Mouse (Mus musculus): ENCODE results near the gene Pcx.

The Pcx gene

DNA sequence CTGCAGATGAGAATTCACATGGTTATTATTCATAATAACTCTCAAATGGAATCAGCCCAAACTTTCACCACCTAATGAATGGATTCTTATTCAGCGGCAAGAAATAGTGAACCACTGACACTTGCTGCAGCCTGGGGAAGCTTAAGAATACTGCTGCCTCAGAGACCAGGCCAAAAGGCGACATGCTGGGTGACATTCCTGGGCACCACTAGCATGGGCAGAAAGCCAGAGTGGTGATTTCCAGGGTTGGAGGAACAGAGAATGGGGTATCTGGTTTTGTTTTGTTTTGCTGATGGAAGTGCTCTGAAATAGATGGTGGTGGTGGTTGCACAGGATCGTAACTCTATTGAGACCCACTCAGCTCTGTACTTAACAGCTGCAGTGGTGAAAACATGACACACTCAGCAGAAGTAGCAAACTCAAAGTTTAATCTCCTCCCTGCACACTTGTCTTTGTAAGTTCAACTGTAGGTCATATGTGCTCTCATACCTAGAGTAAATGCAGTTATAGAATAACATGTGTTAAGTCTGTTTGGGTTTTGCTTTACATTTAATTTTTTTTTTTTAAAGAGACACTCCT is 38.1 kb downstream of the Pcx start:
- no peak for DNase-seq (ENCODE audit: low read depth)

DNA sequence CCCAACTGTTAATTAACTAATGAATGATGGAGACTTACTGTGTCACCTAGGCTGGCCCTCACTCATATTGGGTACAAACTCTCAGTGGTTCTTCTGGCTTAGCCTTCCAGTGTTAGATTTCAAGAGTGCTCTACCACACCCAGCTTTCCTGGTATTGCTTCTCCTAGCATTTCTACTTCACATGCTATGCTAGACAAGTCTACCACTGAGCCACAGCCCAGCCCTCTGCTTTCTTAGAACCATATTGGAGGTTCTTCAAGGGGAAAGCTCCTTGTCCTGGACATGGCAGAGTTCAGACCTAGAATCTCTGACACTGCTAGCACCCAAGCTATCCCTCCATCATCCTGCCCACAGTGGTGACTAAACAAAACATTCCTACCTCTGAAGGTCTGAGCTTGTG is 44.0 kb downstream of the Pcx start:
- DNase-seq (ENCODE audit: low read depth) = no peak

DNA sequence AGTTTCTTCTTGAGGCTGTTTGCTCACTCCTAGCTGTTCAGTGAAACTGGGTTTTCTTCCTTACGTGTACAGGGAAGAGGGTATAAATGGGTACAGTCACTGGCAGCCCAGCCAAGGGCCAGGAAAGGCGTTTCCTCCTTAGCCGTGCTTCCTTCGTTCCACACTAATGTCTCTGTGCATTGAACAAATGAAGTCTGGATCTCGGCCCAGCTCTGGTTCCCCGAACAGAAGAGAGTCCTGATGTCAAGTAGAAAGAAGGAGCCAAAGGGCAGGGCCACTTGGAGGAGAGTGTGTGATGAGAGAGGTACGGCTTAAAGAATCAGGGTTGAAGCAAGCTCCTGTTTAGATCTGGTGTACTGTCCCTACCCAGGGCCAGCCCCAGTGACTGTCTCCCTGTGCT is 44.8 kb downstream of the Pcx start:
- no peak for DNase-seq (ENCODE audit: low read depth)

DNA sequence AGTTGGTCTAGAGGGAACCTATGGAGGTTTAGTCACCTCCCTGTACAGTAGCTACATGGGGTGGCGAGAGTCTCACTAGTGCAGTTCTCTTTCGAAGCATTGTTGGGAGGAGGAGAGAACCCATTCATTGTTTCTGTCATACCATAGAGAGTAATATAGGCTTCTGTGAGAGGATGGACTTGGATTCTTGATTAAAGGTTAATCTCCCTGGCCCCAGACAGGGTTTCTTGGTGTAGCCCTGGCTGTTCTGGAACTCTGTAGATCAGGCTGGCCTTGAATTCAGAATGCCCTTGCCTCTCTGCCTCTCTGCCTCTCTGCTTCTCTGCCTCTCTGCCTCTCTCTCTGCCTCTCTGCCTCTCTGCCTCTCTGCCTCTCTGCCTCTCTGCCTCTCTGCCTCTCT is 46.5 kb downstream of the Pcx start:
- no peak for DNase-seq (ENCODE audit: low read depth)

DNA sequence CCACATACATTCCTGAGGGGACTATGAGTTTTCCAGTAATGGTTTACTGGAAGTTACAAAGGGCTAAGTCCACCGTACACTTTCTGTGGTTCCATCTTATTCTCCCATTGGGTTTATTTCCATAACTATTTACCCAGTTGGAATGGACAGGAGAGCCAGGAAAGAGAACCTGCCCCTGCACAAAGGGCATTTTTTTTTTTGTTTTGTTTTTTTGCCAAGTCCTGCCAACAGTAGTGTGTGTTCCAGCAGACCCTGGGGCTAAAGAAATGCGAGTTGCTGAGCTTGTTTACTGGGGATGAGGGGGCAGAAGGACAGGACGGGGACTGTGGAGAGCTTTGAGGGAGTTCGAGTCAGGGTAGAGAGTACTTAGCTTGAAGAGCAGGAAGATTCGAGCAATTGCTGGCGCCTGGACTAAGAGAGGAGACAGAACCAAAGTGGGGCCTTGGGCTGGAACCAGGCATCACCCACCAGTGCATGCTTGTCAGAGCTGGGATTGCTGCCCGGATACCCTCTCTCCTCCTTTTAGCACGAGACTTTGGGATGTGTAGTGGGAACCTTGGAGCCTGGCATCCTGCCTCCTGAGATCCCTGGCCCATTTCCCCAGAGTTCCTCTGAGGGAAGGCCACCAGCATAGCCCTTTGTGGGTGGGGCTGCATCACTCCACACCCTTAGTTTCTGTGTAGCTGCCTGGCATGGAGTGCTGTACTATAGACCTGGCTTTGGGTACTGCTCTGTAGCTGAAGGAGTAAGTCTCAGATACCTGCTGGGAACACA is 47.7 kb downstream of the Pcx start:
- DNase-seq (ENCODE audit: low read depth) = no peak

DNA sequence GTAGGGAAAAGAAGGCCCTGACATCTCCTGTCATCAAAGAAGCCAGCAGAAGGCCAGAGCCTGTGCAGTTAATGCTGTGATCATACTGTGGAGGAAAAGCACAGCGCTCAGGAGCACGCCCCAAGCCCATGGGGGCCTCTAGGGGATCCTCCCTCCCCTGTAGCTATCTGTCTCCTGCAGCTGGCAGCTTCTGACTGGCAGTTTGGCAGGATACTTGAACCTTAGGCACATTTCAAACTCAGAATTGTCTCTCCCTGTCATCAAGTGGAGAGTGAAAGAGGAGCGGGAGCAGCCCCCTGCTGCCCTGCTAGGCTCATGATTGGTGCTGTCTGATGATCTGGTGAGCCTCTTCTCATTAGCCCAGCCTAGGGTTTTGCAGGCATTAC is 48.3 kb downstream of the Pcx start:
- DNase-seq (ENCODE audit: low read depth) = no peak

DNA sequence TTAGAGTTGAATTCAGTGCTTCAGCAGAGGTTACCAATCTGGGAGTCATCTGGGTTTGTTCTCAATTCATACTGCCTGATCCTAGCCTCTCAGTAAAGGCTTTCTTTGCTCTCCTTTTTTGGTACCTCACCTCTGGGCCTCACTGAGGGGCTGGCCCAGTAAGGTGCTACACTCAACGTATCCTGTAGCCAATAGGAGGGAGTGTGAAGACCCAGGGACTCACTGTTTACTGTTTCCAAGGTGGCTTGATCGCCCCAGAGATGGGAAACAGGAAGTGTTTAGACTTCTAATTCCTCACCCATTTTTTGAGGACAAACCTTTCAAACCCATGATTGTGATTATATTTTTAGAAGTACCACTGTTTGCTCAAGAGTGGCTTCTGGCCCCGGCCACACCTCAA is 48.7 kb downstream of the Pcx start:
- DNase-seq (ENCODE audit: low read depth) = no peak

DNA sequence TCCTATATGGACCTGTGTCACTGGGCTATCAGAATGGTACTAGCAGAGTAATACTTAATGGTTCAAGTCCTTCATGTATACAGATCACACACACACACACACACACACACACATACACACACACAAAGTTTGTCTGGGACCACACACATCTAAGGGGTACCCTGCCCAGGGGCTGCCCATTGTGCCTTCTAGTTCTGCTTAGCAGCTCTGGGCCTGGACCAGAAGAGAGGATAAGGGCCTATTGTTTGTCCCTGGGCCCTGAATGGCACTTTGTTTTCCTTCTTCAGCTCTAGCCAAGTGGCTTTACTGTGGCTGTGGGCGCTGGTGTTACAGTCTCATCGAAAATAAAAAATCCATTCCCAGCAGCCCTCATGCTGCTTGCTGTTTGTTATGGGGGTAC is 49.3 kb downstream of the Pcx start:
- no peak for DNase-seq (ENCODE audit: low read depth)

DNA sequence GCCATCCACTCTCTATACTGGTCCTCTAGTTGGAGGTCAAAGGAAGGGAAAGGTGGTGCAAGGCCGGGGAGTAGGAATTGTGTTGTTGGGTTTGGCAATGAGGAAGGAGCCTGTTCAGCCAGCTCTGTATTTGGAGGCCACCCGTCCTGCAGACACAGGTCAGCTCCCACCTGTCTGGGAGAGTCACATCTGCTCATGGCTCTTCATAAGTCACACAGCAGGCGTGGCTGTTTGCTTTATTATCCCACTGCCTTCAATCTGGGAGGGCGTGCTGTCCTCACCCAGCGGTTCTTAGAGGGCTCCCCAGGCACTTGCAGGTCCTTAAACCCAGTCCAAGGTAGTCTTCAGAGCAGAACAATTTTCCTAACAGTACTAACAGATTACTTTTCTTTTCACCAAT is 49.9 kb downstream of the Pcx start:
- no peak for DNase-seq (ENCODE audit: low read depth)

DNA sequence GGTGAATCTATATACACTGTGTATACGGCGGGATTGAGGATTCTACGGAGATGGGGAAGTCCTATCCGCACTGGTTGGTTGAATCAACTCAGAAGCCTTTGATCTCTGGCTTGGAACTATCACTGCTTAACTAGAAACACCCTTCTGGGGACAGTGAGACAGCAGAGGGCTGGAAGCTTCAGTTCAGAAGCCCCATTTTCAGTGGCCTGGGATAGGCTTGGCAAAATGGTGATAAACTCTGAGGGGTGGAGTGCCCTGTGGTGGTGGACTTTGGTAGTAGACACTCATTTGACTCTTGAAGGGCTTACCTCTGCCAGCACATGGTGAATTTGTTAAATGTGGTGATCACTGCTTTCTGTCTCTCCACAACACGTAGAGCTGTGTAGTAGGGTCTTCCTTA is 55.4 kb downstream of the Pcx start:
- no peak for DNase-seq (ENCODE audit: low read depth)

DNA sequence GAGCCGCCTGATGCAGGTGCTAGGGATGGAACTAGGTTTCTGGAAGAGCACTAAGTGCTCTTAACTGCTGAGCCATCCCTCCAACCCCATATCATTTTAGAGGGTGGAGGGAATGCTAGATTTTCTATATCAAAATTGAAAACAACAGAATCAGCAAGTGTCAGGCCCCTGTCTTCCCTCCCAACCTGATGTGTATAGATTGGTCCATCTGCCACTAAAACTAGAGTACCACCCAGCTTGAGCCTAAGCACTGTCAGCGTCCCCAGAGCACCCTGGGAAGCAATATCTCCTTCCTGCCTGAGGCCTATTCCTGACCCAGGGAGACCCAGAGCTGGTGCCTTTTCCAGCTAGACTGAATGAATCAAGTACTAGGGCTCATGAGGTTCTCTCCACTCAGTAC is 56.6 kb downstream of the Pcx start:
- DNase-seq (ENCODE audit: low read depth) = no peak

DNA sequence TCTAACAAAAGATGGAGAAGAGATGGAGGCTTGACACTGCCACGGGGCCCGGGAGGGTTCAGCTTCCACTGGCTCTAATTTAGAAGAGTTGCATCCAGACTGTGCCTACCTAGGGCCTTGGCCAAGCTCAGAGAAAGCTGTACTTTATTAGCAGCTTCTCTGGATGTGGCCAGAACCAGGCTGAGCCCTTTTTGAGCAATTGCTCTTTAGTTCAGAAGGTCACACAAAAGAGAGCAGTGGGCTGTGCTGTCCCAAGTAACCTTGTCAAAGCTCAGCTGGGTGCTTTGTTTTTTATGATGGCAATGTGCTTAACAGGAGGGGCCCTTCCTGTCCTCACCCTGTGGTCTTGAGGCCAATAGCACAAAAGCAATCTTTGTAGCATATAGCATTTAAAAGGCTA is 57.4 kb downstream of the Pcx start:
- no peak for DNase-seq (ENCODE audit: low read depth)

DNA sequence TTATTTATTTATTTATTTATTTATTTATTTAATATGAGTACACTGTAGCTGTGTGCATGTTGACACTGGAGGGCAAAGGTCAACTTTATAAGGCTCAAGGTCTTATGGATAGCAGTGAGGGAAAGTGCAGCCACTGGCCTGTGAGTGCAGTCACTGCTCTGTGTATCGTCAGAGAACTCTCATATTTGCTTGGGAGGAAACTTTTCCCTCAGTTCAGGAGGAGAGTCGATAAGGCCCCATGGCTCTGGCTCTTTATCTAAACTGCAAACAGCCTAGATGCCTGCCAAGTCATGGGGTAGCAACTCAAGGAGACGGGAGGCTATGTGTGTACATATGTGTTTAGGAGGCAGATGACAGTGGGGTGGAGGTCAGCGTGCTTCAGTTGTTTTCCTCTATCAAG is 58.6 kb downstream of the Pcx start:
- DNase-seq (ENCODE audit: low read depth) = no peak

DNA sequence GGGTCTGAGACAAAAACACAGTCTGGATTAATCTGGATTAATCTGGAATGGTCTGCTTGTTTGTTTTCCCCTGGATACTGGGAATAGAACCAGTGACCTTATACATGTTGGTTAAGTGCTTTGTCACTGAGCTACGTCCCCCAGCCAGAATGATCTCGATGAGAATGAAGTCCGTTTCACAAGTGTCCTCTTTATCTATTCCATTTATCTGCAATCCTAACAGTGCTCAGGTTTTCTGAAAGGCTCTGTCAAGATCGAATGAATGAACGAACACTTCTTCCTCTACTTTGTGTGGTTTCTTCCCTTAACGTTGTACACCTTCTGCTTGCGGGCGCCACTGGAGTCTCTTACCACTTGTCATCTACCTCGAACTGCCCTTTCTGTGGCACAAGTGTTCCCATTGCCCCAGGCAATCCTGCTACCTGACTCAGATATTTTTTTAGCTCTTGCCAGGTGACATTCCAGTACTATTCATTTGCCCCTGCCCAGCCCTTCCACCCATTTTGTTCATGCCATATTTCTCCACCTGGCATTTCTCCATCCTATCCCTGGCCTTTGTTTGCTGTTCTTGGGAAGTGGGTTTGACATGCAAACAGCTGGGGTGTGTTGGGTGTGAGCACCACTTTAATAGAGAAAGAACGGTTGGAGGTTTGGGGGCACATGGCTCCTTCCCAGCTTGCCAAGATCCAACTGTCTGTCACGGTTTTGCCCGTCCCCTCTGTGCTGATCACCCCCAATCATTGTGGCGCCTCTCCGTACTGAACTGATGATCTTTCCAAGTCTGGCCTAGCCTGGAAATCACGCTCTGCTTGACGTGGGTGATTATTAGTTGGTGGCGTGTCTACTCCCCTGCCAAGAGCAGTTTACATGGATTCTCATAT is 59.3 kb downstream of the Pcx start:
- DNase-seq (ENCODE audit: low read depth) = no peak

DNA sequence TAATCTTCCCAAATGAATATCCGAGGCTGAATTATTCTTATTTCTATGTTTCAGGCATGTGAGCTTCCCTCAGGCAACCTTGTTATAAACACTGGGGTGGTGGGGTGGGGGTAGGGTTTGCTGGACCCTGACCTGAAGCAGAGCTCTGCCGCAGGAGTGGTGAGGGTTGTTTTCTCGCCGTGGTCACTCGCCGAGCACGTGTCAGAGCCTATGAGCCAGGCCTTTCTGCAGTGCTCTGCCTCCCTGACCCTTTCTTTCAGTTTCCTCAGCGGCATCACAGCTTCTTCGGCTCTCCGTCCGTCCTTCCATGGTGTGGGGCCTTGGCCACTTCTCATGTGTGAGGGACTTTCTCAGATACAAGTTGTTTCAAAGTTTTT is 60.0 kb downstream of the Pcx start:
- DNase-seq (ENCODE audit: low read depth) = no peak

DNA sequence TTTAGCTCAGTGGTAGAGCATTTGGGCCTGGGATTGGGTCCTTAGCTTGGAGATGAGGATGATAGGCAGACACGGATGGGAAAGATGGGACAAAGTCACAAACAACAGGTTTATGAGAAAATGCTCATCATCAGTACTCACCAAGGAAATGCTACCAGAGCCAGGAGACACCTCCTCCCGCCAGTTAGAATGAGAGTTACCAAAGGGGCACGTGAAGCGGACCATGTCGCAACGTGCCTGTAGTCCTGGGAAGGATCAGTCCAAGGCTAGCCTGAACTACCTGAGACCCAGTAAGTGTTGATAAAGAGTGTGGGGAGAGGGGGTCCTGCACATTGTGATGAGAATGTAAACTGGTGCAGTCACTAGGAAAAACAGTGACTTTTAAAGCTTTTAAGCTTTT is 60.5 kb downstream of the Pcx start:
- no peak for DNase-seq (ENCODE audit: low read depth)

DNA sequence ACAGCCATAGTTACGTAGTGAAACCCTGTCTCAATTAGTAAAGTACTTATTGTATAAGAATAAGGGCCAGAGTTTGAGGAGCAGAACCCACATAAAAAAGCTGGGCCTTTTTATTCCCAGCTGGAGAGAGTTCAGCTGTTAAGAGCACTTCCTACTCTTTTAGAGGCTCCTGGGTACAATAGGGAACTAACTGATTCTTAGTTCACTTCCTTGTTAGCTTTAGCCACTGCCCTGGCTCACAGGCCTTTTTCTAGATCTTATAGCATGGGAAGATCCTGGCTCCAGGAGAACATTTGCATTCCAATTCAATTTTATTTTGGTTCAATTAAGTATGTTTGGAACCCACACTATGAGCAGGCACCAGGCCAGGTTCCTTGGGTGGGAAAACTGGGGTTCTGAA is 61.4 kb downstream of the Pcx start:
- DNase-seq (ENCODE audit: low read depth) = no peak

DNA sequence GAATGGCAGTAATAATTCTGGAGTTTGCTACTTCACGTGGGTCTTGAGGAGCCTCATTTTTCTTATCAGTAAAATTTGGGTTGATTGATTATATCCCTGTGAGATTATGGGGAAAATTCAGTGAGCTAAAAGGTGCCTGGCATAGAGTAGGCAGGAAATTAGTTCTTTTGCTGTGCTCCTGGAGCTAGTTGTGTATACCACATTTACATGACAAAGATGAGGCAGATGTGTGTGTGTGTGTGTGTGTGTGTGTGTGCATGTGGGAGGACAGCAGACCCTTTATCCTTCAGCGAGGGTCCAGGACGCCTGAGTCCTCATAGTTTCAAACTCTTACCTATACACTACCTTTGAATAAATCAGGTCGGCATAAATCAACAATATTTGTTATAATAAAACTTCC is 61.8 kb downstream of the Pcx start:
- no peak for DNase-seq (ENCODE audit: low read depth)

DNA sequence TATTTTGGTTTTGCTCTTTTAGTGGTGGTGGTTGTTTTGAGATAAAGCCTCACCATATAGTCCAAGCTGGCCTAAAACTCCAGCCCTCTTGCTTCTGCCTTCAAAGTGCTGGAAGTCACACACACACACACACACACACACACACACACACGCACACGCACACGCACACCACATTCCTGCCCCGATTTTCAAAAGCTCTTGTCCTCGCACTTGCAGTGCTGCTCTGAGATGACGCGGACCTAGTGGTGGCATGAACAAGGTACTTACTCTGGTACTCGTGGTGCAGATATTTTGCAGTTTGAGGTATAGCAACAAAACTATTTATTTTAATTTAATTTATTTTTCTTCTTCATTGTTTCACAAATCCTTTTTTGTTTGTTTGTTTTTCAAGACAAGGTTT is 62.2 kb downstream of the Pcx start:
- DNase-seq (ENCODE audit: low read depth) = no peak

DNA sequence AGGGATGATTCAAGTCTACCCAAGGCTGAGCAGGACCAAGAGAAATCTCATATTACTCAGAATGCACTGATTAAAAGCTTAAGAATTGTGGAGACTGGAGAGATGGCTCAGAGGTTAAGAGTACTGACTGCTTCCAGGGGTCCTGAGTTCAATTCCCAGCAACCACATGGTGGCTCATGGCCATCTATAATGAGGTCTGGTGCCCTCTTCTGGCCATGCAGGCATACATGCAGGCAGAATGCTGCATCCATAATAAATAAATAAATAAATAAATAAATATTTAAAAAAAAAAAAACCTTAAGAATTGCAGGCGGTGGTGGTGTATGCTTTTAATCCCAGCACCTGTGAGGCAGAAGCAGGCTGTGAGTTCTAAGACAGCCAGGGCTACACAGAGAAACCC is 63.0 kb downstream of the Pcx start:
- DNase-seq (ENCODE audit: low read depth) = no peak

DNA sequence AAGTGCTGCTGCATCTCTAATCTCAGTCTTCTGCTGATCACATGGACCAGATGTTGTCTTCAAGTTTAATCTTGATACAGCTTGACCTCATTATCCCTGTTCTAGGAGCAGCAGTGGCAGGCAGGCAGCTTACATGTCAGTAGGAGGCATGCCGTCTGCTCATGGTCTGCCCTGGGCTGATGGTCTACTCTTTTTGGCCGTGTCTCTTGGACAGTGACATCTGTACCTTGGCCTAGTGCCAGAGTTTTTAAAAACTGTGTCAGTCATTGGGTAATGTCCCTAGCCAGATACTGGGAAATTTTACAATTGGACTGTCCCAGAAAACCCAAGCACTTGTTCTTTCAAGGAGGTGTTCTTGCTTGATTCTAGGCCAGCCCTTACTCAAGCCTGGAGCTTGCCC is 68.5 kb downstream of the Pcx start:
- no peak for DNase-seq (ENCODE audit: low read depth)

DNA sequence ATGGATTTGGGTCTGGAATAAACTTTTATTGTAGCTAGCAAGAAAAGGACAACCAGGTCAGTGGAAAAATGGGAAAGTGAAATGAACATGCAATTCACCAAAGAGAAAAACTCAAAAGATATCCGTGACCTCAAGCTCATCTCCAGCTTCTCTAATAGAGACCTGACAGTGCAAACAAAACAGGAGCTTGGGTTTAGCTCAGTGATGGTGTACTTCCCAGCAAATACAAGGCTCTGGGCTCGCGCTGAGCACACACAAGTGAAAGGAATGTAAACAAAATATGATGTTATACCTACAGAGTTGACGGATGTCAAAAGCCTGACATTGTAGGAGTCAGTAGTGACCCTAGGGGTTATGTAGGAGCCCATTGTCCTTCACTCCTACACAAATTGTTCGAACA is 69.0 kb downstream of the Pcx start:
- no peak for DNase-seq (ENCODE audit: low read depth)

DNA sequence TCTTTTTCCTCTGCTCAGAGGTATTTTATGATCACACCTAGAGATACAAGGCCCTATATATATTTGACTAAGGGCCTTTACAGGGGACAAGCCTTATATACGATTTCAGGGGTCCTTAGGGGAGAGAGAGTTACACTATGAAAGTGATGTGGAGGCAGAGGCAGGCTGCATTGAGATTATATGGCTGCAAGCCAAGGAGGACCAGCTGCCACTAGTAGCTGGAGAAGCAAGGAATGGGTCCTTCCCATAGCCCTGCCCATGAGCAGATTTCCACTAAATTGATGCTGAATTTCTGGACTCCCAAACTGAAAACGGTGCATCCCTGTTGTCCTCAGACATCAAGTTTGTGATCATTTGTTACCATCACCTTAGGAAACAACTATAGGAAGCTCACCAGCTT is 73.6 kb downstream of the Pcx start:
- DNase-seq (ENCODE audit: low read depth) = no peak
